Mouse (Mus musculus): ENCODE results near the gene Arrdc1.
A peak's percentile ranks its signal among the peaks of the same experiment; 100 is the strongest.
"Not testable (repeated sequence)": the region's sequence is repeated elsewhere in the genome, so short reads cannot be mapped to it uniquely, and the experiment has no call there.

Gene Arrdc1

DNA sequence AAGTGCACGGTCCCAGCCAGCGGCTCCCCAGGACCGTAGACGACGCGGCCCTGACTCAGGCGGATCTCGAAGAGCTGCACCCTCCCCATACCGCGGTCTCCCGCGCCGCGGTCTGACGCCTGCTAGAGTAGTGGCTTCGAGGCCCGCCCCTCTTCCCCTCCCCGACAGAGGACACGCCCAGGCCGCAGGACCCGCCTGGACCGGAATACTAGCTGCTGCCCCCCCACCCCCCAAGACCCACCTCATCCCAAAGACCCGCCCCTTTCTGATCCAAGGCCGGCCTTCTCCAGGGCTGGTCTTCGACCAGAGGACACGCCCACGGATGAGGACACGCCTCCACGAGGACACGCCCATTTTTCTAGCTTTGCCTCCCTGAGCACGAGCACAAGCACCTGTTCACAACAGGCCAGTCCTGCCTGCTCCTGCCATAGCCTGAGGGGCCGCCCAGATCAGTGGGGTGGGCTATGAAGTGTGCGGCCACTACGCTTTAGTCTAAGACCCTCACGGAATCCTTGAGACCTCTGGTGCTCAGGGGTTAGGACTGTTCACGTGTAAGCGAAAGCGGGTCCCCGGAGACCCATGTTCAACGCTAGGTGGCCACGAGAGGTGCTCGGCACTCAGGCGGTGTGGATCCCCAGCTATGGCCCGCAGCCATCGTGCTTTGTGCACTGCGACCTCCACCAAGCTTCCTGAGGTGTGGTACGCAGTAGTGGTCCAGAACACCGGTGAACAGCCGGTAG lies at the start of gene Arrdc1:
TSS of gene Arrdc1 (minus strand) at position 196 of the 740 bp plus-strand sequence.
- peak; percentile 77 for DNase-seq

DNA sequence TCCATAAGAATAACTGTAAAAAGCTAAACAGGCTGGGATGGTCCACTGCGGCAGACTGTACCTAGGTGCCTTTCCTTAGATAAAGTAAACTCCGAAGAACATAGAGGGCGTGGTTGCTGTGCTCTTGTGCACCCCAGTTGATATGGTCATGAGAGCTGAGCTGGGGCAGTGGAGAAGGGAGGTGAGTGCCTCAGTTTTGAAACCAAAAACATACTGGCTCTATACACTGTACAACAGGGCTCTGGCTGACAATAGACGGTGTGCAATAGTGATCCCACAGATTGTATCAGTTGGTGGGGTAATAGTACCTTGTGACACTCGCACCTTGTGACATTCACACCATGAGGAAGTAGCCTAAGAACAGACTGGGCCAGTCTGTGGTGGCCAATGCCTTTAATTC lies 41.9 kb upstream of the Arrdc1 start:
- DNase-seq = no peak

DNA sequence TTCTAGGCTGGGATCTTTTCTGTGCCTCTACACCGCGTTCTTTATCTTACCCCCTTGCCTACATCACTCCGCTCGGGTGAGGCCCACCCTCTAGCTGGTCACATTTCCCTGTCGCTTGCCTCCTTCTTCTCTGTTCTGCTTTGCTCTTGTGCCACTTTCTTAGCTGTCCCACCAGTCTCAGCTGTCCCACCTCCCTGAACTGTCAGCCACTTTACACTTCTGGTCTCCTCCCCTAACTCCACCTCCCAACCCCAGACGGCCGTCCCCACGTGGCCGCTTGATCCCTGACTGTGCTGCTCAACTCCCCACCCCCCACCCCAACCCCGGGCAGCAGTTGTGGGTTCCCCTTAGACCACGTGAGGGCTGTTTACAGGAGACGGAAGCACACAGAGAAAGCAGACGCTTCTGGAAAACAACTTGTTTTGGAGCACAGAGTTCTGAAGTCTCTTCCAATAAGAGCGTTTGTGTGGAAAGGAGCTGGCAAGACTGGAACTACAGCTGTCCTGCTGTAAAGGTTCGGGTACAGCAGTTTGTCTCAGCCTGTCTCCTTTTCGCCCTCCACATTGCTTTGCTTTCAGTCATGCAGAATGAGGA lies 40.7 kb upstream of the Arrdc1 start, which contains the start of gene Pnpla7:
TSS of gene Pnpla7 (plus strand) at position 330 of the 594 bp plus-strand sequence.
- DNase-seq = peak; percentile 67

DNA sequence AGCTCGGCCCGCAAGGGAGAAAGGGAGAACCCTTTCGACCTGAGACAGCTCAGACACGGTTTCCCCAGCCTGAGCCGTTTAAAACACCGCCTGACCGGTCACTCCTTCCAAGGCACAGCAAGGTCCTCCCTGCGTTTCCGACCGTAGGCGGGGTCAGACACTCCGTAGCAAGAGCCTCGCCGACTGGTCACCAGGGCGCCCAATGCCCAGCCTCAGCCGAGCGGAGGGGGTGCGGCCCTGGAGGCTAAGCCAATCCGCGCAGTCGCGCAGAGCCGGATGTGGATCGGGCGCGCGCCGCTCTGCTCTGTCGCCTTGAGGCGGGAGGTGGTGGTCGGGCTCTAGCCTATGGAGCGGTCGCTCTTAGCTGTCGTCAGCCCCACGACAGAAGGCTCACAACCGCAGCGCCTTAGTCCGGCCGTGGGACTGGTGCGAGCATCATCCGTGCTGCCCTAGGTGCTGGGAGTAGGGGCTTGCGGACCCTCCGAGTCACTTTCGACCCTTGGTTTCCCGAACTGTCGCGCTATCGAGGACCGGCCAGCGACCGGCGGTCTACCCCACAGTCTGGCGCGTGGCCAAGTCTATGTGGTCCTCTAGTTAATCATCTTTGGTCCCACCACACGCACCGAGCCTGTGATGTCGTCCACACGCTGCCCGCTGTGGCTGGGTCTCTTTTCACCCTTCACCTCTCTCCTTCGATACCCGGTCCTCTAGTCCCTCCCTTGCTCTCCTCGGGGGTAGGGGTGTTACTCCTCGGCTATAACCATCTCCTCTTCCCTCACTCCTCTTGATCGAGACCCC lies 40.1 kb upstream of the Arrdc1 start, which contains the start of gene Mrpl41:
TSS of gene Mrpl41 (minus strand) at position 193 of the 798 bp plus-strand sequence.
- DNase-seq = peak; percentile 97

DNA sequence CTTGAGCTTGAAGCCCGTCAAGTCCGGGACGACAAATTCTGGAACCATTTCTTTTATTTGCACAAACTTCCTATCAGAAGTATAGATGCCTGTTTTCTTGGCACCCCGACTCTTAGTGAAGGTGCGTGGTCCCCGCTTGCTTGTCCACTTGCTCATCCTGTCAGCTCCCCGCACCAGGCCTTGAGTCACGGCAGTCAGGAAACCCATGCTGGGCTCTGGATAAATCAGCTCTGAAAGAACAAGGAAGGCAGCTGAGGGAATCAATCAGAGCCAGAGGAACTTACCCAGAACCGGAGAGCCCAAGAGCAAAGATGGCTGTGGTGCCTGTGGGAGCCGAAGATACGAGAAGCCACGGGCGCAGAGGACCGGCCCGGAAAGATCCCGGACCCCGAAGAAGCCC lies 39.4 kb upstream of the Arrdc1 start:
- not testable (repeated sequence) for DNase-seq

DNA sequence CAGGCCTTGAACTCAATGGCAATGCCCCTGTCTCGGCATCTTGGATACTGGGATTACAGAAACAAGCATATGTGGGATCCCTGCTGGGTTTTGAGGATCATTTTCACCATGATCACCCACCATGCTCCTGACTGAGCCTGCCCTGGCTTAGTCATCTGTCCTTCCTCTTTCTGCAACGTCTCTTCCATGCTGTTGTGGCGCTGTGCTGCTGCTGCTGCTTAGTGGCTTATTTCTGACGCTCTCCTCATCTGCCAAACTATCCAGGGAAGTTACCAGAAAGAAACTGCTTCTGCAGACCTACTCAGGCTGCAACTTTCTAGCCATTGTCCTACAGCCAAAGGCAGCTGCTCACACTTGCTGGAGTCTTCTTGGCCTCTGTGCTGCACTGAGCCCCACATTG lies 35.3 kb upstream of the Arrdc1 start:
- DNase-seq = no peak

DNA sequence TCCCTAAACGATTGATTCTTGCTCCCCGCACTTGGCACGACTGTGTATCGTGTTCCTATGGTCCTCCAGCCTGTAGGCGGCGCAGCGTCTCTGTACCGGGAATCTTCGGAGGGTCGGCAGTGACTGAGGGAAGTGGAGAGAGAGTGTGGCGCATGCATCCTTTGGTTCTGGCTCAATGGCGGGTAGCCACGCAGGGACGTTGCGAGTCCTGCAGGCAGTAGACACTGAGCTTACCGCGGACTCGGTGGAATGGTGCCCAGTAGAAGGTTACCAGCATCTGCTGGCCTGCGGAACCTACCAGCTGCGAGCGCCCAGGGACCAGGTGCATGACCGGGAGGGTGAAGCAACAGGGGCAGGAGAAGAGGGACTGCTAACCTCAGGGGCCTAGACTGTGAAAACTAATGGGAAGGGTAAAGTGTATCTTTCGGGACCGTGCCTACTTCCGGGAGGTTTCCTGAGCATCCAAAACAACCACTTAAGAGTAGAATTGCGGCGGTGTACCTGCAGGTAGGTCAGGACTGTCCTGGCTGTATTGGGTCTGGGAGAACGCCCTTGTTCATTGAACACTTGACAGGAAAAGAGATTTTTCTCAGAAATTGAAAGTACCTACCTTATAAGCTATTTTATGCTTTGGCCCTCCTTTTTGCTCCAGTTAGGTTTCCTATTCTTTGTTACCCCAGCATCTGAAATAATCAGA lies 27.4 kb upstream of the Arrdc1 start, which contains the start of gene Dph7:
TSS of gene Dph7 (plus strand) at position 97 of the 697 bp plus-strand sequence.
- DNase-seq = peak; percentile 89

DNA sequence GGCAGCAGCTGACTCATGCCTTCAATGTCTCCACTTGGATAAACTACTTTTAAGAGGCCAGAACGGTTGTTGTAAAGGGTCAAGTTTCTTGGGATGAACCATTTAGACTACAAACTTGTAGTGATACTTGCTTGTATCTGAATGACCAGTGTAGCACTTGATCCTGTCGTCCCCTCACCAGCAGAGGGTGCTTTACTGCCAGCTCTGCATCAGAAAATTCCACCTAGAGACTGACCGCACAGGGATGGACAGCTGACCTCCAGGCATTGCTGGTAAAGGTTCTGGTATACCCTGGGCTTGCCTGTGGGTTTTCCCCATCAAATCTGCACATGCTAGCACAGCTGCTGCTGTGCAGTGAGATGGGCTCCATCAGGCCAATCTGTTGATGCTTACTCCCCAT lies 25.9 kb upstream of the Arrdc1 start:
- peak; percentile 9 for DNase-seq

DNA sequence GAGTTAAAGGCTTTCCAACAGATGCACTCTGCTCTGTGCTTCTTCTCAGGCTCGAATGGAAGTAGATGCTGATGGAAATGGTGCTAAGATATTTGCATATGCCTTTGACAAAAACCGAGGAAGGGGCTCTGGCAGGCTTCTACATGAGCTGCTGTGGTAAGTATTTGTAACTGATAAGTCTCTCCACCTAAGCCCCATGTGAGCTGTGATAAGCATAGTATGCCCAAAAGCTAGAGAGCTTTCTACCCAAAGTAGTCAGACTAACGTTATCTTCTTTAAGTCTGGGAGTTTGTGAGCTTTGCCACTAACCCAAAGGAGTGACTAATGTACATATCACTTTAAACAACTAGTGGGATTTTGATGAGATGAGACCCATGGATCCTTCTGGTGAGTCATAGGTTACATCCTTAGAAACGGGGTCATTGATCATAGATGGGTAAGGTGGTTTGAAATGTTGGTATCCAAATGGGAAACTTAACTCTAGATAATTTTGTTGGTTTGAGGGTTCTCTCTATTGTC lies 17.5 kb upstream of the Arrdc1 start:
- DNase-seq = no peak

DNA sequence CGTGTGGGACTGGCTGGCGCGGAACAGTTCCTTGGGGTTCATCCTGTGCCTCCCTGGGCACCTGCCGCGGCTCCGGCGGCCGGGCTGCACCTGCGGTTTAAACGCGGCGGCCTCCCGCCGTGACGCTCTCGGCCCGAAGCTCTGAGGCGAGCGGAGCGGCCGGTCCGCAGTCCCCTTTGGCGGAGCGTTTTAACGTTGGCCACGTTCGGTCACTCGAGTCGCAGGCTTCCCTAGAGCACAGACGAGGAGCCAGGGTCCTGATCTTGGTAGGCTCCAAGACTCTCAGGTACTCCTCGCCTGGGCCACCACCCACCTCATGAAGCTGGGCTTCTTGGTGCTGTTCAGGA lies 15.1 kb upstream of the Arrdc1 start:
- no peak for DNase-seq

DNA sequence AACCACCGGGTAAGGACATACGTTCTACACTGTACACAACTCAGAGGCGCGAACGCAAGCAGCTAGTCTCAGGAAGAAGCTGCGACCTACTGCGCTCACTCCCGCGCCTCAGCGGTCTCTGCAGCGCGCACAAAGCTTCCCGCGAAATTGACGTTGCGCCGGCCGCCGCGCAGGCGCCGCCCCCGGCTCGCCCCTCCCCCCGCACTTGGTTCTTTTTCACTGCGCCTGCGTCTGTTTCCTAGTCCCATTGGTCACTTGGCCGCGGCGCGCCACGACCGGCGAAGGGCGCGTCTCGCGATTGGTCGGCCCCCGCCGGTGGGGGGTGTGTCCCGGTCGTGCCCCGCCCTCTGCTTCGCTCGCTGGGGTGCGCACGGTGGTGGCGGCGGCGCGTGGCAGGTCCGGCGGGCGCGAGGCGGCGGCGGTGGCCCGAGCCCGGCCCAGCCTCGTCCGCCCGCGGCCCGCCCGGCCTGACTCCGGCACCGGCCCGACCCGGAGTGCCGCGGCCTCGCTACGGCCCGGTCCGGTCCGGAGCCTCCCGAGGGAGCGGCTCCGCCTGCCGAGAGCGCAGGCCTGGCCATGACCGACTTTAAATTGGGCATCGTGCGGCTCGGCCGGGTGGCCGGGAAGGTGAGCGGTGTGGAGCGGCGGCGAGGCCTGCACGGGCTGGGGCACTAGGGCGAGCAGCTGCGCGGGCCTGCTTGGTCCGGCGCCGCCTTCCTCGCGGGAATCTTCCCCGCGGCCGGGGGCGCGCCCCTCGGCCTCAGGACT lies 14.6 kb upstream of the Arrdc1 start, which contains the start of gene Zmynd19:
TSS of gene Zmynd19 (plus strand) at position 372 of the 768 bp plus-strand sequence.
- peak; percentile 99 for DNase-seq

DNA sequence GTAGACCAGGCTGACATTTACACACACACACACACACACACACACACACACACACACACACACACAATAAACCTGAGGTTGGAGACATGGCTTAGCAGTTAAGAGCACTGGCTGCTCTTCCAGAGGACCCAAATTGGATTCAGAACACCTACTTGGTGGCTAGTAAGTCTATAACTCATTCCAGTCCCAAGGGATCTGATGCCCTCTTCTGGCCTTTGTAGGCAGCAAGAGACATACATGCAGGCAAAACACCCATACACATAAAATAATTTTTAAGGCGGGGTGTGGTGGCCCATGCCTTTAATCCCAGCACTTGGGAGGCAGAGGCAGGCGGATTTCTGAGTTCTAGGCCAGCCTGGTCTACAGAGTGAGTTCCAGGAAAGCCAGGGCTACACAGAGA lies 9.3 kb upstream of the Arrdc1 start:
- DNase-seq = not testable (repeated sequence)

DNA sequence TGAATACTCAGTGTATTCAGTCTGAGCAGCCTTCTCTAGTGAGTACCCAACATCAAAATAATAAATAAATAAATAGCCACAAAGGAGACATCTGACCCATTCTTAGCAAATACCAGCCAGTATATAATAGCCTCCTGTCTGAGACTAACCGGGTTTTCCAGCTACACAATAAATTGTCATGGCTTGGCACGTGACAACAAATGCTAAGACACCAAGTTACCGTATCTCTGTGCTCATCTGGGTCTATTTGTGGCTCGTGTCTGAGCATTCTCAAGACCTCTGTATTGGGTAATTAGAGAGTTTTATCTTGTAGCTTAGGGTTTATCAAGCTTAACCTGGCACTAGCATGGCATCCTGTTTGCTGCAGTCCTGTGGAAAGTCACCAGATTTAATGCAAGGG lies 7.0 kb upstream of the Arrdc1 start:
- DNase-seq = no peak

DNA sequence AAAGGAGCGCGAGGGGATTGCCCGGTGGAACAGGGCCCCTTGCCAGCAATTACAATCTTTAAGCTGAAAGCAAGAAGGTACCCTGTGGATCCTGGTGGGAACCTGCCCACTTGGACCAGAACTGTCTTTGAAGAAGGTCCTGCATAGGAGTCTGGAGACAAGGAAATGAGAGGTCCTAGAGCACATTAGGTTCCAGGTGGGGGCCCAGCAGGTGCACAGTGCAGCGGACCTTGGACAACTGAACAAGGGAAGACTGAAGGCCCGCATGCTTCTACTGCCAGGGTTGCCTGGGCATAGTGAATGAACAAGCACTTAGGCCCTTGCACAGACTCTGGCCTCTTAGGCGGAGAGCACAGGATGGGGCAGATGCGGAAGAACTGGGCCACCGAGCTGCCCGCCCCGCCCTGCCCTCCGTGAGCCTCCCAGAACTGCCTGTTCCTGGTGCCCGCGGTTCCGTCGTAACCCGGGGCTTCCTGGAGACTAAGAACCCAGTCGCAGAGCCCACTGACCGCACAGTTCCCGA lies 550 bp downstream of the Arrdc1 start:
- peak; percentile 17 for DNase-seq

DNA sequence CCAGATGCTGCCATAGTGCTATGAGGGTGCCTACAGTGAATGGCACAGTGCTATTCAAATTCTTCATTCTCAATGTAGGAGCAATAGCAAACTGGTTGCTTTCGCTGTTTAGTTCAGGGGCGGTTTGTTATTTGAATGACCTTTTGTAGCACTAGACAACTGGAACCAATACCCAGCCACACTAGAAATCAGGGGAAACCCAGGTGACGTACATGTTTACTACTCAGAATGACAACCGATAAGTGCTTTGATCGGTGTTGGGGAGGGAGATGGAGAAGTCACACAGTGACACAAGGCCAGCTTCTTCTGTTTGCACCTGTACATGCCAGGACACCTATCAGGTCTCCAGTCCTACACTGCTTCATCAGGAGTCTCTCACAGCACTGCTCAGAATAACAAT lies 5.5 kb downstream of the Arrdc1 start:
- no peak for DNase-seq

DNA sequence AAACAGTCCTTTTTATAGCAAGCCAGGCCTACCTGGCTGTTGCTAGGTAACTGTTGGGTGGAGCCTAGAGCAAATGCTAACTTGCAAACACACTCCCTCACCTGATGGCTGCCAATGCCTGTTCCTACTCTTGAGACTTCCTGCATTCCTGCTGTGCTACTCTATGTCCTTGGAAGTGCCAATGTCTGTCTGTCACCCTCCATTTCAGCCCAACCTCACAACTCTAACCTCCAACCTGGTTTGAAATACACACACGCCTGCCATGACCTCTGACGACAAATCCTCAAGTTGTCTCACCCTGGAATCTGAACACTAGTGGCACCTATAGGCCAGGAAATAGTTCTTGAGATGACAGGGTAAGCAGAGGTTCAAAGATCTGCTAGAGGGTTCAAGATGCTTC lies 5.9 kb downstream of the Arrdc1 start:
- DNase-seq = no peak

DNA sequence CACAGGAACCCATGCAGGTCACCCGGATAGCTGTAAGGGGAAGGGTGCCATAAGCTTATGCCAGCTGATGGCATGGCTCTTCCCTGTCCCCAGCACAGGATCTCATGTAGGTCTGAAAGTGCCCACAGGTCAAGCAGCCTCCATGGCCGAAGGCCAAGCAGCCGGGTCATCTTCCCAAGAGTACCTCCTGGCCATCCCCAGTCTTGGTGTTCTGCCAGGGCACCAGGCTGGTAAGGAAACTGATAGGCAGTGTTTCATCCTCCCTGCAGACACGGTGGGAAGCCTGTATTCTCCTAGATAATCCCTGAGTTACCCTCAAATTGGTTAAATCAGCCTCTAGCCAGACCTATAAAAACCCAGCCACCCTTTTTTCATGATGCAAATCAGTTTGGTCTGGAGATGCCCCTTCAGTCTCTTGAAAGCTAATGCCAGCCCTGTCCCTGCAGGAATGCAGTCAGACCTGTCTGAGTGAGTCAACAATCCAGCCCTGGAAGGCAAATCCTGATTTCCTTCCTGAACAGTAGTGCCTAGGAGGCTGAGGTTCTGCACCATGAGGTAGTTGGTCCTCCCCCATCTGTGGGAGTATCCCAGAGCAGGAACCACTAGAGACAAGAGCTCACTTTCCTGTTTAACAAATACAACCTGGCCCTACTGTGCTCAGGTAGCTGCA lies 7.1 kb downstream of the Arrdc1 start:
- no peak for DNase-seq

DNA sequence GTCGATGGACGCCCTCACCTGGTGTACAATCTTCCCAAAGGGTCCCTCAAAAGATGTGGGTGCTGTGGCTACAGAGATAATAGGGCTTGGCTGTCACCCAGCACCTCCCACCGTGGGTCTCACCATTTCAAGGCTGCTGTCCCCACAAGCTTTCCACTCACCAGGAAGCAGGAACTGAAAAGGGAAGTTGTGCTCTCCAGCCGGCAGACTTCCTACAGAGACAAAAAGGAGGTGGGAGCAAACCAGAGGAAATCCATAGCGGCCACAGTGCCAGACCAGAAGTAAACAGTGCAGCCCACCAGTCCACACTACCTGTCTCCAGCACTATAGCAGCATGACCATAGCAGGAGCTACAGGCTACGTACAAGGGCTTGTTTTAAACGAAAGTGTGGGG lies 8.1 kb downstream of the Arrdc1 start:
- DNase-seq = no peak

DNA sequence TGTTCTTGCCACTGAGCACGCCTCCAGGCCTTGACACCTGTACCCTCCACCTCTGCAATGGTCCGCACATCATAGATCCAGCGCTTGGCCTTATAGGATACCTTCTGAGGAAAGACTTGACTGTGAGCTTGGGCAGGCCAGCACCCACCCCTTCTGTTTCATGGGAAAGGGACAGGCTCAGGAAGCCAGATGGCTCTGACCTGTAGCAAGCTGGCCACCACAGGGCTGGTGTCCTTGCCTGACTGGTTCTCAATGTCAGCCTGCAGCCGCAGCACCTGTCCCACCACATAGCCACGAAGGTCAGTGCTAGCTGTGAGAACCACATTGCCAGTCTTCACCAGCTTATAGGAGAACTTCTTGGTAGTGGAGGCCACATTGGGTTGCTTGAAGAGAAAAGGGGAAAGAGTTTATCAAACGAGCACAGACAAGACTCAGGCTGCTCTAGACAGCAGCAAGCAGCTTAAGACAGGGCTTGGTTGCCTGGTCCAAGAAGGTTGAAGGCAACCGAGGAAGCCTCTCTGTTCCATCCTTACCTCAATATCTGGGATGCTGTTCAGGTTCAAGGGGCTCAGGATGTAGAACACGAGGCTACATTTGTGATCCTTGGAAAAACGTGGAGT lies 8.6 kb downstream of the Arrdc1 start:
- no peak for DNase-seq

DNA sequence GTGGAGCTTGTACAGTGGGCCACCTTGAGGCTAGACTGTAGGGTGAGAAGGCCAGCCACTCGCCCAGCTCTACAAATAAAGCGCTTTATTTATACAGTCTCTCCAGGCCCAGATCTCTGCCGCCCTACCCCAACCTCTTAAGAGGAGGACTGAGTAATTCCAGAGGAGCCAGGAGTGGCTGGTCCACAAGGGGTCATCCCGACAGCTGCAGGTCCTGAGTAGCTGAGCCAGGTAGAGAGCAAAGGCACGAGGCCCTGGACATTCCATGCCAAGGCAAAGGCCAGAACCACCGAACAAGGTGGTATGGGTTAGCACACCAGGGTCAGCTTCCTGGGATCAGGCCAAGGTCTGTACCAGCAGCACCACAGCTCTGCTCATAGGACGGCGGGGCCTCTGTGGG lies 9.8 kb downstream of the Arrdc1 start:
- no peak for DNase-seq

DNA sequence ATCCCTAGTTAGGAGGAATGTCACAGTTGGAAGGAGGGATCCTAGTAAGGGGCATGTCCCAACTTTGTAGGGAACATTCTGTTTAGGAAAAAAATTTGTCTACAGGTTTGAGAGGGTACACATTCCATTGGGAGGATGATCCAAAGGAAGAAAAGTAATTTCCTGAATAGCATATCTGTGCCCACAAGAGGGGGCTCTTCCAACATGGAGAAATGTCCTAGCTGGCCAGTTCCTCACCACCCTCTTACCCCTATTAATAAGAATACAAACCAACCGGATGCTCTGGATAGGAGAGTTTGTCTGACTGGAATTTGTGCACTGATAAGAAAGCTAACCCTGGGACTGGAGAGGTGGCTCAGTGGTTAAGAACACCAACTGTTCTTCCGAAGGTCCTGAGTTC lies 11.5 kb downstream of the Arrdc1 start:
- no peak for DNase-seq
